Mouse (Mus musculus): ENCODE measurements around the gene Lilrb4a. TPM values are rescaled to one million over a fixed set of nuclear protein-coding genes. Genes with fewer than 3 reads are reported as not detected.

Gene Lilrb4a
- polyA plus RNA-seq, 1 experiment = 63.1 TPM

DNA sequence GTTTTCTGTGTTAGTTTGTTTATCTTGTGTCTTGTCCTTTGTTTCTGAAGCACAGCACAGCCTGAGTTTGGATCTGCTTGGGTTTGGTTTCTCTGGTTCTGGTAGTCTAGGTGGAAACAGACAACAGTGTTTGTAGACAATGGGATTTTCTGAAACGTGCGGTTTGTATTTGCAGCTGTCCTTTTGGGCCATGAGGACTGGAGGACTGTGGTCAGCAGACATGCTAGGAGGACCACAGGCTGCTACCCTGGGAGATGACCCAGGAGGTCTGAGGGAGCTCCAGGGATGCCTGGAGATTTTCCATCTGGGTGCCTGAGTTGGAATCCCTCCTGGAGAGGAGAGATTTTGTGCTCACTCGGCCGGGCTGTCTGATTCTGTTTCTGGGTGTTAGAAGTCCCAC lies 35.9 kb downstream of the Lilrb4a start:
- H3K36me3 ChIP-seq (replicated peaks; ENCODE audit: low read length) = peaks cover 6% of the 10 kb centered on the region
- no peaks in the 10 kb centered on the region for H3K27me3 ChIP-seq (replicated peaks)
- H3K4me1 ChIP-seq = peaks cover 67% of the 10 kb centered on the region
- TF ChIP-seq GATA1 (IDR thresholded peaks at IDR 0.05; ENCODE audit: borderline replicate concordance, low read length) (no peak), FLI1 (IDR thresholded peaks at IDR 0.05; ENCODE audit: low read length) (no peak)
- peak overlapping the region; percentile 59 for H3K4me3 ChIP-seq (replicated peaks)
- H3K9me3 ChIP-seq = peaks cover 4% of the 10 kb centered on the region; the same call in 1 of the 2 replicates

DNA sequence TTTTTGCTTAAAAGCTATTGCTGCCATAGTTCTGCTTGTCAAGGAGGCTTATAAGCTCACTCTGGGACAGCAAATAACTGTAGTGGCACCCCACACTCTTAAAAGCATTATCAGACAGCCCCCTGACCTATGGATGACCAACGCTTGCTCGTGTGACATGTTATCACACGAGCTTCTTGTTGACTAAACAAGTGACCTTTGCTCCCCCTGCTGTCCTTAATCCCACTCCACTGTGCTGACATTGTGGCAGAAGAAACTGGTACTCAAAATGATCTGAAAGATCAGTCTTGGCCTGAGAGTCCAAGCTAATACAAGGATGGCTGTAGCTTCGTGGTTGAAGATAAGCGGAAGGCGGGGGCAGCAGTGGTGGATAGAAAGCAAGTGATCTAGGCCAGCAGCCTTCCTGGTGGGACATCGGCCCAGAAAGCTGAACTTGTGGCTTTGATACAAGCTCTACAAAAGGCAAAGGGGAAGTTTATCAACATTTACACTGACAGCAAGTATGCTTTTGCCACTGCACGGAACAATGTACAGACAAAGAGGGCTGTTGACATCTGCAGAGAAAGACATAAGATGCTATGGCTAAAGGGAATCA lies 38.2 kb downstream of the Lilrb4a start:
- peaks cover 48% of the 10 kb centered on the region for H3K4me1 ChIP-seq
- no peaks in the 10 kb centered on the region for H3K27me3 ChIP-seq (replicated peaks)
- H3K9me3 ChIP-seq = peaks cover 4% of the 10 kb centered on the region; the same call in 1 of the 2 replicates
- no peak for TF ChIP-seq FLI1 (IDR thresholded peaks at IDR 0.05; ENCODE audit: low read length)
- TF ChIP-seq GATA1 (IDR thresholded peaks at IDR 0.05; ENCODE audit: borderline replicate concordance, low read length) = no peak
- peak overlapping the region; percentile 74 for H3K4me3 ChIP-seq (replicated peaks)
- peaks cover 6% of the 10 kb centered on the region for H3K36me3 ChIP-seq (replicated peaks; ENCODE audit: low read length)

- TF ChIP-seq FLI1 (IDR thresholded peaks at IDR 0.05; ENCODE audit: low read length) (no peak), GATA1 (IDR thresholded peaks at IDR 0.05; ENCODE audit: borderline replicate concordance, low read length) (no peak)
- peaks cover 6% of the 10 kb centered on the region for H3K36me3 ChIP-seq (replicated peaks; ENCODE audit: low read length)
- peaks cover 4% of the 10 kb centered on the region; the same call in 1 of the 2 replicates for H3K9me3 ChIP-seq
- H3K27me3 ChIP-seq (replicated peaks) = no peaks in the 10 kb centered on the region
- peak overlapping the region; percentile 74 for H3K4me3 ChIP-seq (replicated peaks)
- peaks cover 48% of the 10 kb centered on the region for H3K4me1 ChIP-seq
These were observed 38.7 kb downstream of the Lilrb4a start for GRCm38 (mm10) chr10:51529497-51529896.

DNA sequence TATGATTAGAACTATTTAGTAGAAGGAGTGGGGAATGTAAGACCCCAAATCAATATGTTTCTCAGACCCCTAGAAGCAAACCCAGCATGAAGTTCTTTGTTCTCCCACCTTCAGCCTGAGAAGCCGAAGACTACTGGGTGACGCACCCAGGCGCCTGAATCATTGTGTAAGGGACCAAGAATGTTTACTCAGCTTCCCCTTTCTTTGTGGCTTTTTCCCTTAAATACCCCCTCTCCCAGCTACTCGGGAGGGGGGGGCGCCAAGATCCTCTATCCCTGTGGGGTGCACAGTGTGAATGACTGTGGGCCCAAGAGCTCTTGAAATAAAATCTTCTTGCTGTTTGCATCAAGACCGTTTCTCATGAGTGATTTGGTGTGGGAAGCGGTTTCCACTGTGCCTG lies 40.1 kb downstream of the Lilrb4a start:
- no peak overlapping the region for H3K4me3 ChIP-seq (replicated peaks)
- no peak for TF ChIP-seq GATA1 (IDR thresholded peaks at IDR 0.05; ENCODE audit: borderline replicate concordance, low read length)
- no peak for TF ChIP-seq FLI1 (IDR thresholded peaks at IDR 0.05; ENCODE audit: low read length)

More for the DNA sequence above, 40.1 kb downstream of the Lilrb4a start:
- Histone ChIP-seq H3K36me3 (replicated peaks; ENCODE audit: low read length) (peaks cover 6% of the 10 kb centered on the region), H3K27me3 (replicated peaks) (no peaks in the 10 kb centered on the region), H3K4me1 (peaks cover 48% of the 10 kb centered on the region), H3K9me3 (peaks cover 4% of the 10 kb centered on the region; the same call in 1 of the 2 replicates)

Other genes with a start within 250 kb of the Lilrb4a start
- gene Gm49339, start 10.3 kb upstream of the Lilrb4a start, polyA plus RNA-seq (2012; ENCODE audit: insufficient read depth, low replicate concordance) = 3.4 TPM in 1 of 2 replicates, not detected in the other
- 12.6 and 37.6 TPM in 2 replicates for gene Lilr4b, start 10.3 kb upstream of the Lilrb4a start, polyA plus RNA-seq (2012; ENCODE audit: insufficient read depth, low replicate concordance)
- gene Fam162b, start 99.6 kb downstream of the Lilrb4a start, polyA plus RNA-seq (2012; ENCODE audit: insufficient read depth, low replicate concordance) = not detected in 2 replicates
- gene Gprc6a, start 140.5 kb downstream of the Lilrb4a start, polyA plus RNA-seq (2012; ENCODE audit: insufficient read depth, low replicate concordance) = not detected in 2 replicates
- not detected in 2 replicates for gene Rfx6, start 186.8 kb downstream of the Lilrb4a start, polyA plus RNA-seq (2012; ENCODE audit: insufficient read depth, low replicate concordance)

Data from megakaryocyte, embryonic 14.5 days (primary cell).